Mouse (Mus musculus) telencephalon, adult 2 months (tissue): Measurements from ENCODE around the gene Rhag.

Experiments
- DNase-seq: peaks from one replicate; pipeline ENCODE4 v3.0.0-alpha.2; 2011; ENCODE audit warnings: low read depth, low spot score

Gene Rhag

DNA sequence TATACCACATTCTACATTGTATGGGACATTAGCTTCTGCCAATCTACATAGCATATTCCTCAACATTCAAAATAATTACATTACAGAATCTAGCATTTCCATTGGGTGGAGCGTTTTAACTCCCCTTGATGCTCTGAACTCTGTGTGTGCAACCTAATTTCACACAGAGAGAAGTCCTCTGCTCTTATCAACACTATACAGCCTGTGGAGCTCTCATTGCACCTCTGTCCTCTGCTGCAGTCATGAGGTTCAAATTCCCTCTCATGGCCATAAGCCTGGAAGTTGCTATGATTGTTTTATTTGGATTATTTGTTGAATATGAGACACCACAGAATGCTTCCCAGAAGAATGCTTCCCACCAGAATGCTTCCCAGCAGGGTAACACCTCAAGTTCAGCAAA, at the start of gene Rhag:
Gene Rhag (plus strand): TSS at position 193 of the 400 bp plus-strand sequence.
- no peak for DNase-seq

DNA sequence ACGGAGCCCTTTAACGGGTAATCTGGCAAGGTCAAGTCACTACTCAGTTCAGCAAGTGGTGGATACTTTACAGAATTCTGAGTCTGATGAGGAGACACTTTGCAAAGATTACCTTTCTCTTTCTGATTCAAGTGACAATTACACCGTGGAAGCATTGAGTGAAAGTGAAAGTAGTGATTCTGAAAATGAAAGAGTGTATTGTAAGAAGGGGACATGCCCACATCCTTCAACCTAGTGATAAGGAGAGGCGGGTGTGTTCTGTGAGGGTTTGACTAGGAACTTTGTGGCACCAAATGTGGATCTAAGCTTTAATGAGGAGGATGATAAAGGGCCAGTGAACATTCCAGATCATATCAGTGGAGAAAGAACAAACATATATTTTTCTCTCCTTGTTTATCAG, 47.3 kb upstream of the Rhag start:
- no peak for DNase-seq

DNA sequence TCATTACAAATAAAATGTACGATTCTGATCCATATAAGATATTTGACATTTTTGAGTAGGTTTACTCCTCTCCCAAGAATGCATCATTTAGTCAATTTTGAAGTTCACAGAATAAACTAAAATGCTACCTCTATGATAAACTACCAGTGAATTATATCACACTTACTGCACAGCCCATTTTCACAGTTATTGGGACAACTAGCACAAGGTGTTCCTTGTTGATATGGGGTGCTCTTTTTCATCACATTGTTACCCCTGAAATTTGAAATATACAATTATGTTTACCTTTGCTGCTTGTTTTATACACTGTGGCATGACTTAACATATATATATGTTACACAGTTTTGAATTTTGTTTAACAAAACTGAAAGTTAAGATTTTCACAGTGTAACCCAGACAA, 43.8 kb upstream of the Rhag start:
- DNase-seq: no peak

DNA sequence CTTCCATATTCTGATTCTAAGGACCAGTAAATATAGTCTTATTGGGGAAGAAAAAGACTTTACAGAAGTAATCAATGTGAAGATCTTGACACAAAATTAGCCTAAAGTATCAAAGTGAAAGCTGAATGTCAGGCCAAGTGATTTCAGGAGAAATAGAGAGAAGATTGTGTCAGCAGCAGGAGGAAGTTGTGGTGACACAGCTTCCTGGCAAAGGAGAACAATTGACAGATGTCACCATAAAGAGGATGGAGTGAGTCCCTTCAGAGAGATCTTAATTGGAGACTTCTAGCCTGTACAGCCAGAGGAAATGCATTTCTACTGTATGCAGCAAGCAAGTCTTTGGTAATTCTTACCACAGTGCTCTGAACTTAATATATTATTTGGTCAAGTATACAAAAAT, 21.0 kb upstream of the Rhag start:
- DNase-seq: no peak

DNA sequence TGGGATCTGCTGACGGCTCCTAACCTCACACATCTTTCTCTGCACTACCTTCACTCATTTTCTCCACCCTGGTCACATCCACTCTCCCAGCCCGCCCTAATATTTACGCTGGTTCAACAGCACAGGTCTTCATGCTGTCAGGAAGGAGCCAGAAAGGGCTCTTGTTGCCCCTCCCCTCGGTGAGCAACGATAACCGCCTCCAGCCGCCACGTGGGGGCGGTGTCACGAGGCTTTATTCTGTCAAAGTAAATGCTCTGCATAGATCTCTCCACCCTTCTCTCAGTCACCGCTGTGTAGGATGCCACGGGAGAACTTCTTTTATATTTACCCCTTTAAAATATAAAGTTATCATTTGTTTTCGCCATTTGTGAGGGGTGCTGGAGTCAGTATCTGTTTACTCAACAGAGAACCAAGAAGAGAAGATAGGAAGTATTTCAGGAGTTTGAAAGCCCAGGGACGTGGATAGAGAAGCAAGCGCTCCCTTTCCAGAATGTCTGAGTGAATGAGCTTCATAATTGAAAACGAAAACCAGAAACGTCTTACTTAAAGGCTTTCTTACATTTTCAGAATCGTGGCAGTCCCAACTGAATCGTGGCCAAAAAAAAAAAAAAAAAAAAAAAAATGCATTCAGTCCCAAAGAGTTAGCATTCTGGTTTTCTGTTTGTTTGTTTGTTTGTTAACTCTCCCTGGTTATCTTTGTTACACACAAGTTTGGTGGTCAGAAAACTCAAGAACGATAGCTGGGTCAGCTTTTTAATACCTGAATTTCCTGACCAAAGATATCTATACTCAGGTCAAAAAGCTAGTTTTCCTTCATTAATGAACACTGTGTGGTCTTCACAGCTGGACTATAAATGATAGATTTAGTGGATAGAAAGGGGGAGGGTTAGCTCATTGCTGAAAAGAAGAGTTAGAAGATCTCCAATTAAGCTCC, 16.7 kb upstream of the Rhag start:
- no peak for DNase-seq

DNA sequence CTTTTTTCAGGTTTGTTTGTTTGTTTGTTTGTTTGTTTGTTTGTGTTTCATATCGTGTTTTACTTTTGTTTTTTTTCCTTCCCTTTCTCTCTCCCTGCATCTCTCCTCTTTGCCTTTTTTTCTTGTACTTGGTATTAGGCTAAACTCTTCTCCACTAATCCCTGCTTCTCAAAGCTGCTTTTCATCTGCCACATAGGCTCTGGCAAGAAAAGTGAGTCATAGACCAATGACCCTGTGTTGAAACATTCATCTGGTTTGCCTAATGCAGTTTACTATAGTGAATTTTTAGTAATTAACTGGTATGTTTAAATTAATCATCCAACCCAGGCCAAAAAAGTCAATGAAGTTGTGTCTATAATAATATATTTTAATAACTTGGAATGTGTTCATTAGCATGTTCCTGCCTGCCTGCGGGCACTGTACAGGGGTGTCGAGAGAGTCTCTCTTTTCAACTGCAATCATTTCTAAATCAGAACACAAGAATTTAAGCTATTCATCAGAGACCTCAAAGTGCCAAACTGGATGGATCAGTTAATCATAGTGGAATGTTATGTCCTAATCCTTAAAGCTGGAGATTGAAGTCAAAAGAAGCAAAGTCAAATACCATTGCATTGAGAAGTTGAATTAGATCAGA, 8.1 kb upstream of the Rhag start:
- DNase-seq: no peak

DNA sequence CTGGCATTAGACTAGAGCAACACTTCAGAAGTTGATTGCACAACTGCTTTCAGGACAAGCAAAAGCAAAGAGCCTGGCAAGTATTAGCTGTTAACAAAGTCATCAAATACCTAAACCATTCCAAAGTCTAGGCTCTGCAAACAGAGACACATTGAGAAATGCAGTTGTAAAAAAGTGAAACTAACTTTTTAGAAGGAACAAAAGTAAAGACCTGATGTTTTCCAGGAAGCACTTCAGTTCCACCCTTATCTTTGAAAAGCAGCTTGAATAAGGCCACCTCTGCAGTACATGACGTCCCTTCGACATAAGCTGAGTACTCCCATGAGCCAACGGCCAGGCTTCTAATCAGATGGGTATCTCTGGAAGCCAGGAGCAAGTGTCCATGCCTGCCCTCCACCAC, 4.4 kb upstream of the Rhag start:
- DNase-seq: no peak

DNA sequence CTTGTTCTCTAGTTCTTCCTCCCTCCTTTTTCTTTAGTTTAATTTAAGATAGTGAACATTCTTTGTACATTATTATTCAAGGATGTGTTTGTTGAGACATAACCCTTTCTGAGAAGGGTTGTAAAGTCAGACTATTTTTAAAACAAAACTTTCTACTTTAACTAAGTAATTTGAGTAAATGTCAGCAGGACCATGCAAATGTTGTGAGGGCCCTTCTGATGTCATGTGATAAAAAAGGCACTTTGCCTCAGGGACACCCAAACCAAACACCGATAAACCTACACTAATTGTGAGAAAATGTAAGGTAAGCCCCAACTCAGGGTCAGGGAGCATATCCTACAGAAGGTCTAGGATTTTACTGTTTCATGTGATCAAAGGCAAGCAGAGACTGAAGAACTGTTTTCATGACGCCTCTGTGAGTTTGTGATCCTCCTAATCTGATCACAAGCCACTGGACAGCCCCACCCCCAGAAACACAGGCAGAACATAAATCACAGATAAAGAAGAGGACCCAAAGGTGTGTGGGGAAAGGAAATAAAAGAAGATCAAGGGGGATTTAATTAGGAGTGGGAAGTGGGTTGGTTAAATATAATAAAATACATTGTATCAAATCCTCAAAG, 3.9 kb upstream of the Rhag start, which contains the start of gene Crisp2:
Gene Crisp2 (minus strand): TSS at position 51 of the 620 bp plus-strand sequence.
- no peak for DNase-seq

DNA sequence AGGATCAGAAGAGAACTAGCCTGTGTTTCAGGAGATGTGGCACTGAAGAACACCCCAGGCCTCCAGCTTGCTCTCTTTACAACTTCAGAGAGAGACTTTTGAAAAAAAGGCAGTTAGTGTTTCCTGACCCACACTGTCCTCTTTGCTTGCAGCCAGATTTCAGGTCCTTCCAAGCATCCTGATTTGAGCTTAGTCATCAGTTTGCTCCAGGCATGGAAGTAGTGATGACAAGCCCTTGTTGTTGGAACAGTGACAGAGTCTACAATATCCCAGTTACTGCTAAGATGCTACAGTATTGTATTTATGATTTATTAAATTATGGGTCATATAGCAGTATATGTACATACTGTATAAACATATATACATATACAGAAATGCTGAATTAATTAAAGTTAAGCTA, 2.9 kb upstream of the Rhag start:
- DNase-seq: no peak

DNA sequence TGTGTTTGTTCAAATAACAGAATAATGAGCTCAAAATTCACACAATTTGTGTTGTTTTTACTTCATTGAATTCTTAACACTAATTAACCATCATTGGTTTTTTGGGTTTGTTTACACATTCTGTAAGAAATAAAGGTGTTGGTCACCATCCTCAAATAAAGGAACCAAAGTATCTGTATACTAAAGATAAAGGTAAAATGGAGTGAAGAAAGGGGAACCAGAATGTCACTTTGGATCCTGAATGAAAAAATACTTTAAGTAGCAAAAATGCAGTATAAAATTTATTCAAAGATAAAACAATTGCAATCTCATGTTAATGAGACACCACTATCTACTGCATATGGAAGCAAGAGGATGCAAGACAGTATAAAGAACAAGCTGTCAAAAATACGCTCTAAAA, 634 bp downstream of the Rhag start:
- no peak for DNase-seq

DNA sequence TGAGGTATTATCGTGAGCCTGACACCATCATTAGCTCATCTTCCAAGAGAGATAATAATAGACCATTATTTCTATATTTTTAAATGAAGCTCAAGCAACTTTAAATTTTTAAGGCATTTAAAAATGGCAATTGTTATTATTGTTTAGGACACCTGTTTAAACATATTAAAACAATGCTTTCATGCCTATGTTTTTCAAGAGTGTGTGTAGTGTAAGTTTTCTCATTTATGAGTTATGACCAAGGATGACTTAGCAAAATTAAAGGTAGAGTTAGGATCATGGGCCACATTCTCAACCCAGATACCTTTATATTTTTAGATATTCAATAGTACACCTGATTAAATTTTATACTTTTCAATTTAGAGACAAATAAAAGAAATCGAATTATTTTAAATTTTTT, 1.3 kb downstream of the Rhag start:
- DNase-seq: no peak

DNA sequence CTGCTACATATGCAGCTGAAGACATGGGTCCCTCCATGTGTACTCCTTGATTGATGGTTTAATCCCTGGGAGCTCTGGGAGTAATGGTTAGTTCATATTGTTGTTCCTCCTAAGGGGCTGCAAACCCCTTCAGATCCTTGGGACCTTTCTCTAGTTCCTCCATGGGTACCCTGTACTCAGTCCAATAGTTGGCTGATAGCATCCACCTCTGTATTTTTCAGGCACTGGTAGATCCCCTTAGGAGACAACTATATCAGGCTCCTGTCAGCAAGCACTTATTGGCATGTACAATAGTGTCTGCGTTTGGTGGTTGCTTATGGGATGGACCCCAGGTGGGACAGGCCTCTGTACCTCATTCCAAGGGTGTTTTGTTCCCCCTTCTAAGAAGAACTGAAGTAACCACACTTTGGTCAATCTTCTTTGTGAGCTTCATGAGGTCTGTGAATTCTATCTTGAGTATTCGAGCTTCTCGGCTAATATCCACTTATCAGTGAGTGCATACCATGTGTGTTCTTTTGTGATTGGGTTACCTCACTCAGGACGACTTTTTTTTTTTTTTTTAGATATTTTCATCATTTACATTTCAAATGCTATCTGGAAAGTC, 6.5 kb downstream of the Rhag start:
- no peak for DNase-seq

DNA sequence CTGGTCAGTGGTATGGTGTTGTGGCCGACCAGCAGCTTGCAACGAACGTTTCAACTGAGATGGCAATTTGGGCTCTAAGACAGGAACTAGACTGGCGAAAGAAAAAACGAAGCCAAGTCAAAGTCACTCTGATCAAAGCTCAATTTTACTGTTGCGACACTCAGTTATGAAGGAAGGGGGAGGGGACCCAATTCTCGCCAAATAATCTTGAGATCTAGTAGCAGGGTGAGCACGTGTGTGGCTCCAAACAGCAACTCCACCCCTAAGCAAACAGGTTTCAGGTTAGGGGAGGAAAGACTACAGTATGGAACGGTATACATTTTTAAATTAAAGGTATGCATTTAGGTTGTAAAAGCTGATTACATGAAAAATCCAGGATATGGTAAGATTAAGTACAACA, 10.6 kb downstream of the Rhag start:
- DNase-seq: no peak

DNA sequence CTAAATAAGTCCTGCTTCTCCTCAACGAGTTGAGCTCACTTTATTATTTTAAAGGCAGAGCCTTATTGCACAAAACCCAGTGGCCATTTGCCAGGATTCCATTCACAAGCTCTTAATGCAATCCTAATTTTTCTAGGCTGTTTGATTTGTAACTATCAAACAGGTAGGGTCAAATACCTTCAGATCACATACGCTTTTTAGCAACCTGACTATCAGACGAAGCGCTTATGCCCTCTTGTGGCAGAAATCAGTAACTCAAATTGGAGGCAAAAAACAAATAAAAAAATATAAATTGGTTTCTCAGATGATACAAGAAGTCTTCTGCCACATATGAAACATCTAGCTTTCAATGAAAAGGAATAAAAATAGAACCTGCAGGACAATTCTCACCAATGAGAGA, 12.9 kb downstream of the Rhag start:
- no peak for DNase-seq

DNA sequence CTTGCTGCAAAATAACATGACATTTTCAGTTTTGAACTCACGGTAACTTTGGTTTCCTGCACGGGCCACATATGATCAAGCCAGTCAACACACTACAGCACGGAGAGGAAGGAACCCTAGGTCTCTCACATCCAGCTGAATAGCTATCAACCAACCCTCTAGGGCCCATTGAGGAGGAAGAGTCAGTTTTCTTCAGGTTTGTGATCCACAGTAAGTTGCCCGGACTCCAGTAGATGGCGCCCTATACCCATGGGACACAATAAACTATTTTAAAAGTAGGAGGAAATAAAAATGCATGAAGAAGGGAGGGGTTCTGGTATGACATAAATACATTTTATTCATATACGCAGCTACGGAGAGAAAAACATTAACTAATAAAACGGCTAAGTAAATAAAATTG, 13.6 kb downstream of the Rhag start:
- no peak for DNase-seq

DNA sequence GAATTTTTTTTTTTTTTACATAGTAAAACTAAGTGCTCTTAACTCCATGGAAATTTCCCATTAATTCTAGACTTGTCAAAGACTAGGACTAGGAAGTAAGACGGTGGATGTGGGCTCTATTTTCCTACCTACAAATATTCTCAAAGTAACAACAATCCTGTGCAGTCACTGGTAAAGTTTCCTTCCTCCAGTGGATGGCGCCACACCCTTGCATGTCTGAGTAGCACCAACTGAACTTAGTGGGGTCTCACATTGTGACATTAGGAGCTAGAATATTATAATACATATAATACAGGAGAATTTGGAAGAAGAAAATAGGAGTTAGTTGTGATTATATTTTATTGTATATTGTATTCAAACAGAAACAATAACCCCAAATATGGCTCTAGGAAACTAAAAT, 20.9 kb downstream of the Rhag start:
- no peak for DNase-seq

DNA sequence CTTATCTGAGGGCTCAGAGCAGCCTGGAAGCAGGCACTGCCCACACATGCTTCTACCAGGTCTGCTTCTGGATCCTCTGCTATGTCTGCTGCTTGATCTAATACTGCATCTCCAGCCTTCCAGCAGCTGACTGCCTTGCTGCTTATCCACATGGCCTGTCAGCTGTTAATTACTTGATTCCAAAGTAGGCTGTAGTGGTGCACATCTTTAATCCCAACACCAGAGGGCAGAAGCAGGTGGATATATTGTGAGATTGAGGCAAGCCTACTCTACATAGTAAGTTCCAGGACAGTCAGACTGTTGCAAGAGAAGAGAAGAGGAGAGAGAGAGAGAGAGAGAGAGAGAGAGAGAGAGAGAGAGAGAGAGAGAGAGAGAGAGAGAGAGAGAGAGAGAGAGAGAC, 26.4 kb downstream of the Rhag start:
- no peak for DNase-seq

DNA sequence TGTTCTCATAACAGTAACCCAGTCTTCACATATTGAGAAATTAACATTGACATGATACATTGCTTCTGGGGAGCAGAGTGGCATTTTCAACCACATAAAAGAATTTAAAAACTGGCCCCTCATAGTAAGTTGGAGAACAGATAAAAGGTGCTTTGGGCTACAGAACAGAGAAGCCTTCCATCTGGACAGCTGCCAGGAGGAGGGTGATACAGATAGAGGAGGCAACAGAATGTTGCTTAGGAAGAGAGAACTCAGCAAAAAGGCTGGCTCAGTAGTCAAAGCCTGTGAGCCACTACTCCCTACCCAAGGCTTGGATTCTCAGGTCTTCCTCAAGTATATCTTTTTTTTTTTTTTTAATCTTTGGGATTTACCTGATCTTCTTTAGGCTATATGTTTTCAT, 44.1 kb downstream of the Rhag start:
- DNase-seq: no peak

DNA sequence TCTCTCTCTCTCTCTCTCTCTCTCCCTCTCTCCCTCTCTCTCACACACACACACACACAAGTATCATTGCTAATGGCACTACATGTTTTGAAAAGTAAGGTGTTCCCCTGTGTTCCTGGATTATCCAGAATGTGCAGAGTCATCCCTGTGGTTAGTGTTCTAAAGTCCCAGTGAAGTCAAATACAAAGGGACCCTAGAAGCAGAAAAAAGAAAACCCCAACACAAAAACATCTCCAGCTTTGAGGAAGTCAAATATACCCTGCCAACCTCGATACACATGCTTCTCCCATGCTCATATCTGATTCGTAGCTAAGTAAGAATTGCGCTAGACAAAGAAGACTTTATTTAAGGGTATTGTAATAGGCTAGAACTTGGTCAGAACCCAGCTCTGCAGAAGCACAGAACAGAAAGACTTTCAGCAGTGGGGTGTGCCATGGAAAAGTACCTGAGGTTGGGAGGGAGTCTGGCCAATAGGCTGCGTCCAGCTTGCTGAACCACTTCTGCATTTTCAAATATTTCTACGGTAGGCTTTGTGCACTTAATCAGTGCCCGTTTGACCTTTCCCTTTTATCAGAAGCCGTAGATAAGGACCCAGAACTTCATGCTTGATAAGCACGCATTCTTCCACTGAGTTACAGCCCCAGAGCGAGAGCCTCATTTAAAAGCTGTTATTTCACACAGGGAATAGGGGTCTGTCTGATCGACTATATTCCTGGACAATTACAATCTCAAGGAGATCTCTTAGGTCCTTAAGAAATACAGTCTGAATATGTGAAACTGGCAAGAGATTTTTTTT, 58.2 kb downstream of the Rhag start:
- DNase-seq: no peak

DNA sequence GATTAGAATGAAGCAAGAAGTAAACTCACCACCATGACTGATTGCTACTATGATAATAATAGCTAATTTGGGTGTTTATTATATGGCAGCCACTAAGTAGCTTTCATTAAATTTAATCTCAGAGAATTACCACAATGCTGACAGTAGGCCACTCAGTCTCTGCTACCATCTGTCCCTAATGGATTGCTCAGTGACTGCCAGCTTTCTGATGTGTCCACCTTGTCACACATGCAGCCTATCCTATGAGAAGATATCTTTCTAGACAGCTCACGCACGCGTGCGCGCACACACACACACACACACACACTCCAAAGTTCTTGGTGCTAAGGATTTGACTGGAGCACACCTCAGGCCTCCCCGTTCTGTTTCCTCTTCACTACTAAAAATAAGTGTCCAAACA, 61.7 kb downstream of the Rhag start:
- no peak for DNase-seq

DNA sequence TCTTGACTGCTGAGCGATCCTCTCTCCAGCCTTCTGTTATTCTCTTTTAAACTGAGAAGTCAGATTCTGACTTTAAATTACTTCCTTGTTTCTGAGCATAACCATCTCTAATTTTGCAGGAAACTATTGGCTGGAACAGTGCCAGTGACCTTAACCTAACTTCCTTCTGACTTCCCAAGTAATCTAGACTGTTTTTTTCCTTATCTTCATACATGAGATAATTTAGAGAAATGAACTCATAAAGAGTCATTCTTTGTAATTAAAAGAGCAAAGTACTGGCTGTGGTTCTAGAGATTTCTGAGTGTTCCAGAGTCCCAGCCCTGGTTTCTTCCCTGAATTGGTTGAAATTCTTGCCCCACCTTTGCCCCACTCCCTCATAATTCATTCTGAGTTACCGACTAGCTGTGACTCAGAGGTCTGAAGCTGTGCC, 62.7 kb downstream of the Rhag start:
- no peak for DNase-seq
